Mouse (Mus musculus) limb, embryonic 15.5 days (tissue): ENCODE results near the gene Tmem238. TPM values are rescaled to one million over a fixed set of nuclear protein-coding genes. Genes with fewer than 3 reads are reported as not detected.
"Not testable (repeated sequence)": the region's sequence is repeated elsewhere in the genome, so short reads cannot be mapped to it uniquely, and the experiment has no call there.

Experiments
- ATAC-seq: fragments of 200-750 bp; cut with Nextera tagmentation; 2 replicates; pipeline ENCODE4 v1.8.0; 2017; ENCODE audit warnings: low read depth, moderate TSS enrichment; ENCODE audit not compliant: insufficient number of reproducible peaks, low FRiP score, low TSS enrichment
- H3K27ac ChIP-seq: fragments of 300-500 bp; sonication (generic); 2 replicates; pipeline ENCODE4 v1.5.1; 2015; ENCODE audit warnings: moderate library complexity, mild to moderate bottlenecking, inconsistent platforms
- H3K27me3 ChIP-seq: fragments of 300-500 bp; sonication (generic); 2 replicates; pipeline ENCODE4 v1.6.1; 2015; ENCODE audit warnings: inconsistent platforms
- H3K36me3 ChIP-seq: fragments of 300-500 bp; sonication (generic); 2 replicates; pipeline ENCODE4 v1.6.1; 2015; ENCODE audit warnings: inconsistent platforms
- H3K4me1 ChIP-seq: fragments of 300-500 bp; sonication (generic); 2 replicates; pipeline ENCODE4 v1.6.1; 2015; ENCODE audit warnings: inconsistent platforms
- H3K4me2 ChIP-seq: fragments of 300-500 bp; sonication (generic); 2 replicates; pipeline ENCODE4 v1.6.1; 2015; ENCODE audit warnings: mild to moderate bottlenecking, inconsistent platforms
- H3K4me3 ChIP-seq: fragments of 300-500 bp; sonication (generic); 2 replicates; pipeline ENCODE4 v1.5.1; 2015; ENCODE audit warnings: mild to moderate bottlenecking, inconsistent platforms
- H3K9ac ChIP-seq: fragments of 300-500 bp; sonication (generic); 2 replicates; pipeline ENCODE4 v1.6.1; 2015; ENCODE audit warnings: inconsistent platforms
- H3K9me3 ChIP-seq: fragments of 300-500 bp; sonication (generic); 2 replicates; pipeline ENCODE4 v1.6.1; 2016; ENCODE audit warnings: inconsistent platforms
- WGBS: fragments of 180-500 bp; shearing (Covaris S2); methylation state at CpG from one replicate; pipeline ENCODE4 v1.1.7; 2015; 5-methylcytosine and 5-hydroxymethylcytosine counted together
- polyA plus RNA-seq: library from polyadenylated mRNA; unstranded; fragments of >200 nt; fragmentation: Nextera tagmentation; extraction: Ambion mirVana; gene quantifications from 2 replicates; pipeline ENCODE4 v1.2.1, GENCODE M21; 2015

Gene Tmem238
- polyA plus RNA-seq, result 14.1 and 15.7 TPM in 2 replicates

DNA sequence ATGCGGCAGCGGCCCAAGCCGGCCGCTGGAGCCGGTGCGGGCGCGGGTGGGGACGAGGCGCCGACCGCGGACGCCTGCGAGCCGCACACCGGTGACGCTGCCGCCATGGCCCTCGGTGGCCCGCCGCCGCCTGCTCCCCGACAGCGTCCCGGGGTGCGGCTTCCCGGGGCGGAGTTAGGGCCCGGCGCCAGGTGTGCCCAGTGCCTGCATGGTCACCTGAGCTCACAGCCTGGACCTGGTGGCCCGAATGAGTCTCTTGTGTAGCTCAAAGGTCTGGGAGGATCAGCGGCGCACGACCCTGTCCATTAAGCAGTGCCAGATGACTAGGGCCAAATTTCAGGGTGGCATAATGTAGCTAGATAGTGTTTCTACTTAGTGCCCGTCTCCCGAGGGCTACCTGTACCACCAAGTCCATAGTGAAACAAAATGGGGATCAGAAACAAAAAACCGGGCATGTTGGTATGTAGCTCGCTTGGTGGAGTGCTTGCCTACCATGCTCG is at the start of gene Tmem238:
Gene Tmem238, minus strand, starts transcription at position 221 of the 500 bp plus-strand sequence.
- H3K4me2 ChIP-seq, result peak within 1 kb of the TSS; percentile 89
- no peaks in the 10 kb centered on the region for H3K9me3 ChIP-seq
- H3K27ac ChIP-seq, result peak within 1 kb of the TSS; percentile 82
- ATAC-seq, result no peak
- H3K4me3 ChIP-seq, result peak within 1 kb of the TSS; percentile 63
- H3K4me1 ChIP-seq, result peaks cover 24% of the 10 kb centered on the region
- H3K27me3 ChIP-seq, result no peaks in the 10 kb centered on the region
- 7% methylated on average over 39 of the region's 40 CpGs for WGBS
- H3K36me3 ChIP-seq, result peaks cover 10% of the 10 kb centered on the region
- peak within 1 kb of the TSS; percentile 76 for H3K9ac ChIP-seq

DNA sequence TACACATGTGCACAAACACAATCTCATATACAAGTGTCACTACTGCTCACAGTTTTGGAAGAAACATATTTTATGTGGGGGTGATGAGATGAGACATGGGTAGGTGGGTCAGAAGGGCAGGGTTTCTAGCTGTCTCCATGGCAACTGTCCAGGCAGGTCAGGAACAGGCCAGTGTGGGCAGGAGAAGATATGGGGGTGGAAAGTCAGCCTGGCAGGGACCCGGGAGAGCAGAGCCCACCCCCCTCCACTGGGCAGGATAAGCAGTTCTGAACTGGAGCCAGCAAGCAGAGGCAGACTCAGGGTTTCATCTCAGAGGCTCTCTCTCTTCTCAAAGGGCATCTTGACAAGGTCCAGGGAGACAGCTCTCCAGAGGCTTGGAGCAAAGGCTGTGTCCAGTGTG is 48.2 kb upstream of the Tmem238 start:
- Histone ChIP-seq H3K4me1 (peaks cover 16% of the 10 kb centered on the region), H3K9ac (no peak overlapping the region), H3K4me2 (no peak overlapping the region), H3K27me3 (peaks cover 89% of the 10 kb centered on the region), H3K9me3 (no peaks in the 10 kb centered on the region), H3K4me3 (no peak overlapping the region), H3K27ac (no peak overlapping the region), H3K36me3 (no peaks in the 10 kb centered on the region)
- ATAC-seq, result no peak
- 14% methylated on average over 1 of the region's 1 CpGs for WGBS

DNA sequence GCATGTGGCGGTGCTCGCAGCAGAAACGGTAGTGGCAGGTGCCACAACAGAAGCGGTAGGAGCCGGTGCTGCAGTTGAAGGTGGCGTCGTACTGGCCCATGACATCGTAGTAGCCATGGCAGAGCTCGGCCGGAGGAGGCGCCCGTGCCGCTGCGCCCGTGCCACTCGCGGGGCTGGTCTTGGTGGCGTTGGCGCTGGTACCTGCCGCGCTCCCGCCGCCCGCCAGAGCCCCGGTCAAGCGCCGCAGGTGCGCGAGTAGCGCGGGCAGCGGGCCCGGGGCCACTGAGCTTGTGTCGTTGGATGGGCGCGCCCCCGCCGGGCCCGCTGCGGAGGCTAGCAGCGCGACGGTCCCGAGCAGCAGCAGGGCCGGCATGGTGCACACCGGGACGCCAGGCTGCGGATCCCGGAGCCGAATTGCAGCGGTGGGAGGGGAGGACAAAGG is 46.9 kb upstream of the Tmem238 start:
- no peaks in the 10 kb centered on the region for H3K36me3 ChIP-seq
- peak overlapping the region; percentile 88 for H3K4me2 ChIP-seq
- no peaks in the 10 kb centered on the region for H3K9me3 ChIP-seq
- H3K4me3 ChIP-seq, result peak overlapping the region; percentile 47
- ATAC-seq, result no peak
- H3K9ac ChIP-seq, result no peak overlapping the region
- H3K27ac ChIP-seq, result no peak overlapping the region
- under 1% methylated on average over 51 of the region's 51 CpGs for WGBS
- peaks cover 11% of the 10 kb centered on the region for H3K4me1 ChIP-seq
- H3K27me3 ChIP-seq, result peaks cover 85% of the 10 kb centered on the region

DNA sequence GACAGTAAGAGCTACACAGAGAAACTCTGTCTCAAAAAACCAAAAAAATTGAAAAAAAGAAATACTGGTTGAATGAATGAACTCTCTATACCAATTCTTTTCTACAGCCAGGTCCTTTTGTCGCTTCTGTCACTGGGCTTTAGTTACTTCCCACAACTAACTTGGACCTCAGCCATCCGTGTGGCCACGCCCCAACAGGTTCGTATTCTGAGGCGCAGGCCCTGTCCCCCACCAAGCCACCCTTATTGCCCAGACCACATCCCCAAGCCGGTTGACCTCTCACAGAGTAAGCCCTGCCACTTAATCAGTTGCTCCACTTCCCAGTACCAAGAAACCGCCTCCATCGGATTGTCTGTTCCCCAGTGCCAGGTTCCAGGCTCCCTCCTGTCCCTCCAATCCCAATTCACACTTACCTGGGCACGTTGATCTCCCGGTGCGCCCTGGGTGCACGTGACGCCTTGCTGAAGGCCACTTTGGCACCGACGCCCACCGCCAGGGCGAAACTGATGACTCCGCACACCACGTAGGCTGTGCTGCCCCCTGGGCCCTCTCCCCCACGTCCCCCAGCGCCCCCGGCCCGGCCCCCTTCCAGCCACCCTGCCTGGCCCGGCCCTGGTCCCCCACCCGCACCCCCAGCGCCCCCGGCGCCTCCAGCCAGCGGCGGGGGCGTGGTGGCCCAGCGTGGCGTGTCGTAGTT is 46.3 kb upstream of the Tmem238 start:
- WGBS, result 4% methylated on average over 32 of the region's 34 CpGs
- H3K36me3 ChIP-seq, result no peaks in the 10 kb centered on the region
- peak overlapping the region; percentile 47 for H3K4me3 ChIP-seq
- H3K9ac ChIP-seq, result no peak overlapping the region
- peaks cover 11% of the 10 kb centered on the region for H3K4me1 ChIP-seq
- ATAC-seq, result no peak
- no peak overlapping the region for H3K27ac ChIP-seq
- H3K27me3 ChIP-seq, result peaks cover 85% of the 10 kb centered on the region
- peak overlapping the region; percentile 88 for H3K4me2 ChIP-seq
- no peaks in the 10 kb centered on the region for H3K9me3 ChIP-seq

DNA sequence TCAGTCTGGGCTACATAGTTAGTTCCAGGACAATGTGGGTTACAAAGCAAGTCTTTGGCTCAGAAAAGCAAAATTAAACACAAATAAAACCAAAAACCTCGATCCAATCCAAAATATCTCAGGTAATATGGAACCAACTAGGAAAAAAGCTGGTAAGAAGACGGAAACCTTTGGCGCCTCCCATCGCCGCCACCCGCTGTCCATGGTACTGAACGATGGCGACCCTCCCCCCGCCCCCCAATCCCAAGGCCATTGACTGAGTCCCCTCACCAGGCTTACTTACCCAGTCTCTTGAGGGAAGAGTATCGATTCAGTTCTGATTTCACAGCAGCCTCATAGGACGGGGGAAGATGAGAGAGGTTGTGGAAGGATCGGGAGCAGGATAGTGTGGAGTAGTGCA is 41.0 kb upstream of the Tmem238 start:
- Histone ChIP-seq H3K36me3 (no peaks in the 10 kb centered on the region), H3K9me3 (no peaks in the 10 kb centered on the region), H3K27me3 (peaks cover 54% of the 10 kb centered on the region), H3K4me2 (no peak overlapping the region), H3K4me1 (0 out of 2 replicates have a peak, but pooled peaks cover 3% of the 10 kb centered on the region), H3K9ac (no peak overlapping the region), H3K4me3 (no peak overlapping the region), H3K27ac (no peak overlapping the region)
- WGBS, result 4% methylated on average over 12 of the region's 12 CpGs
- ATAC-seq, result no peak

DNA sequence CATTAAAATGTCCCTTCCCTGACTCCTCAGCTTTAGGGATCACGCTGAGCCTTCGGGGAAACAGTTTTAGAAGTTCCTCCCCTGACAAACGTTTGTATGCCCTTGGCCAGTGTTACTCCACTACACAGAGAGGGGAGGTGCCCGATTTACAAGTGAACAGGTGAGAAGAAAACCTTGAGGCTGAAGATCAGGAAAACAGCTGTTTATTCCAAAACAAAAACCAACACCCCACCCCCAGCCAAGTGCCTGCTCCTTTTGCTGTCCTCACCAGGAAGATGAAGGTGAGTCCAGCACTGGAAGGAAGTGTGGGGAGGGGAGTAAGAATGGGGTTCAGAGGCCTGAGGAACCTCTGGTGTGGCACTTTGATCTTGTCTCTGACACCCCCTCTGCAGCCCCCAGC is 35.9 kb upstream of the Tmem238 start:
- no peak overlapping the region for H3K4me3 ChIP-seq
- no peak overlapping the region for H3K9ac ChIP-seq
- H3K27ac ChIP-seq, result no peak overlapping the region
- H3K9me3 ChIP-seq, result no peaks in the 10 kb centered on the region
- ATAC-seq, result no peak
- no peak overlapping the region for H3K4me2 ChIP-seq
- no peaks in the 10 kb centered on the region for H3K4me1 ChIP-seq
- 46% methylated on average over 4 of the region's 4 CpGs for WGBS
- peaks cover 12% of the 10 kb centered on the region for H3K27me3 ChIP-seq
- no peaks in the 10 kb centered on the region for H3K36me3 ChIP-seq

DNA sequence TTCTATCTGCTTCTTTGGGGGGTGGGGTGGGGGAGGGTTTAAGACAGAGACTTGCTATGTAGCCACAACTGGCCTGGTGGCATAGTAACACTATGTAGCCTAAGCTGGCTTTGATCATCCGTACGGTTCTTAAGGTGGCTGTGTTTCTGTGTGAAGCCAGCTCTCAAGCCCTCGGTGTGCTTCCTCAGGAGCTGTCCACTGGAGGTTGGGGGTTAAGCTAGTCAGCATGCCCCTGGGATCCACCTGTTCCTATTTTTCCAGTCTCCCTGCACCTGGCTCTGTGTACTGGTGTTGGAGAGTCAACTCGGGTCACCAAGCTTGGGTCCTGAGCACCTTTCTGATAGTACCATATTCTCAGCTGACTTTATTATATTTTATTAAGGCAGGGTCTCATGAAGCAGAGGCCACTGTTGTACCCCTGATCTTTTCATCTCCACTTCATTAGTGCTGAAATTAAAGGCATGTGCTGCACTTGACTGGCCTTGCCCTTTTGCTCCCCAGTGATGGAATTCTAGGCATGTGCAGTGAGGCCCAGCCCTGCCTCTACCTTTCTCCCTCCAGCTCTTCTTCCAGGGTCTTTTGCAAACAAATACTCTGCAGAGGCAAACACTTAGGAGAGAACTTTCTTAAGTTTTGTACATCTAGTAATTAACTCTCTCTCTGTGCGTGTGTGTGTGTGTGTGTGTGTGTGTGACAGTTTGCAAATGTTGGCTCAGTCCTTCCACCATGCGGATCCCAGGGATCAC is 32.9 kb upstream of the Tmem238 start:
- H3K4me3 ChIP-seq, result no peak overlapping the region
- WGBS, result 51% methylated on average over 6 of the region's 6 CpGs
- H3K9me3 ChIP-seq, result no peaks in the 10 kb centered on the region

DNA sequence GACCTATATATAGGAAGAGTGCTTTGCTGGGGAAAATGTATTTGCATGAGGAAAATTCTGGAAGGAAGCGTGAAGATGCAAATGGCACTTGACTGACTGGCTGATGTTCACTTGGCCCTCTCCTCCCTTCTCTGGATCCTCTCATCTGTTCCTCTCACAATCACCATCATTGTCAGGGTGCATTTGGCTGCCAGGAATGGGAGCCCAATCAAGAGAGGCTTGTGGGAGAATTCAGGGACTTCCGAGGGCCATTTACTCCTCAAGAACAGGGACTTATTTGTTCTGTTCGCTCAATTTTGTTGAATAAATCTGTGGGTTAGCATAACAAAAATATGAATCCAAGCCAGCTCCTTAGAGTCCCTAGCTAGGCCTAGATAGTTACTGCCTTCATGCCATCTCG is 32.2 kb upstream of the Tmem238 start:
- Histone ChIP-seq H3K27ac (no peak overlapping the region), H3K9ac (no peak overlapping the region), H3K4me2 (no peak overlapping the region), H3K36me3 (no peaks in the 10 kb centered on the region), H3K27me3 (peaks cover 4% of the 10 kb centered on the region; the same call in 1 of the 2 replicates), H3K9me3 (no peaks in the 10 kb centered on the region), H3K4me3 (no peak overlapping the region), H3K4me1 (no peaks in the 10 kb centered on the region)
- ATAC-seq, result no peak
- WGBS, result 86% methylated on average over 4 of the region's 4 CpGs

More for the DNA sequence above, 32.9 kb upstream of the Tmem238 start:
- peaks cover 4% of the 10 kb centered on the region; the same call in 1 of the 2 replicates for H3K27me3 ChIP-seq
- H3K9ac ChIP-seq, result no peak overlapping the region
- no peaks in the 10 kb centered on the region for H3K4me1 ChIP-seq
- no peak overlapping the region for H3K27ac ChIP-seq
- no peaks in the 10 kb centered on the region for H3K36me3 ChIP-seq
- no peak for ATAC-seq
- H3K4me2 ChIP-seq, result no peak overlapping the region

DNA sequence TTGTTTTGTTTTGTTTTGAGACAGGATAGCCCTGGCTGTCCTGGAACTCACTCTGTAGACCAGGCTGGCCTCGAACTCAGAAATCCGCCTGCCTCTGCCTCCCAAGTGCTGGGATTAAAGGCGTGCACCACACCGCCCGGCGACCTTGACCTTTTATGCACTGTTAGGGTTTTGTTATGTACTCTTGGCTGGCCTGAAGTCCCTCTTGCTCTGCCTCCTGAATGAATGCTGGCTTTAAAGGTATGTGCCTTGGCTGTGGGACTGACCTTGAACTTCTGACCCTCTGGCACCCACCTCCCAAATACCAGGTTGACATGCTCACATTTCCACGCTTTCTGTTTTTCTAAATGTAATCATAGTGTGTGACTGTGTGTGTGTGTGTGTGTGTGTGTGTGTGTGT is 31.5 kb upstream of the Tmem238 start:
- H3K27ac ChIP-seq, H3K27me3 ChIP-seq, H3K9me3 ChIP-seq, H3K4me1 ChIP-seq, ATAC-seq, H3K4me2 ChIP-seq, H3K9ac ChIP-seq, H3K36me3 ChIP-seq, H3K4me3 ChIP-seq: not testable (repeated sequence)
- WGBS, result 84% methylated on average over 7 of the region's 7 CpGs

DNA sequence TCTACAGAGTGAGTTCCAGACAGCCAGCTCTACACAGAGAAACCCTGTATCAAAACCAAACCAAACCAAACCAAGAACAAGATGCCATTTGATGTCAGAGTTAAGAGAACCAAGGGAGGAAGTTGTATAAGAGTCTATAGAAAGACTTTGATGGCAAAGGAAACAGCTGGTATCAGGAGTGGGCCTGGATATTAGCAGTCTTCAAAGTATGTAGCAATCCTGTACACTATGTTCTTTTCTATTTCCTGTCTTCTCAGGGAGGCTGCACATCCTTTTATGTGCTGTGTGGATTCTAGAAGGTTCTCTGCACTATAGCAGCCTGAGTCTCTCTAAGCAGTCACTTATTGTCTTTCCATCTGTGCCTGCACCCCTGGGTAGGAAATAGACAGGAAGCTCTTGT is 27.1 kb upstream of the Tmem238 start:
- H3K4me2 ChIP-seq, result no peak overlapping the region
- H3K9ac ChIP-seq, result no peak overlapping the region
- H3K36me3 ChIP-seq, result no peaks in the 10 kb centered on the region
- no peak overlapping the region for H3K4me3 ChIP-seq
- no peak for ATAC-seq
- H3K27me3 ChIP-seq, result no peaks in the 10 kb centered on the region
- peaks cover 6% of the 10 kb centered on the region; the same call in 1 of the 2 replicates for H3K4me1 ChIP-seq
- no peak overlapping the region for H3K27ac ChIP-seq
- H3K9me3 ChIP-seq, result no peaks in the 10 kb centered on the region

DNA sequence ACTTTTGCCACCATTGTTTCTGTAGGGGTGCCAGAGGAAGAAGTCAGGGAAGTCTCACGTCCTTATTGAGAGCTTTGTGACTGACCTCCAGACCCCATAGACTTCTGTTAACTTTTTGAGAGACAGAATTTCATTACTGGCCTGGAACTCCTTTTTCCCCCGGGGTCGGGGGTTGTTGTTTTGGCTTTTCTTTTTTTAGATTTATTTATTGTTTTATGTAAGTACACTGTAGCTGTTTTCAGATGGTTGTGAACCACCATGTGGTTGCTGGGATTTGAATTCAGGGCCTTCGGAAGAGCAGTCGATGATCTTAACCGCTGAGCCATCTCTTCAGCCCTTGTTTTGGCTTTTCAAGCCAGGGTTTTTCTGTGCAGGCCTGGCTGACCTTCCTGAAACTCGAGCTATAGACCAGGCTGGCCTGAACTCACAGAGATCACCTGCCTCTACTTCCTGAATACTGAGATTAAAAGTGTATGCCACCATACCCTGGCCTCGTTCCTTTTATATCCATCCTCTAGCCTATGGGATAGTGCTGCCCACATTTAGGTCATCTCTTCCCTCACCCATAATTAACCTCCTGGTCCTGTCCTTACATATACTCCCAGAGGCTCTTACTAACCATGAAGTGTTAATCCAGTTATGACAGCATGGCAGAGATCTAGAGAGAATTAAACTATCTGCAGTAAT is 23.8 kb upstream of the Tmem238 start:
- H3K27ac ChIP-seq, result peak overlapping the region; percentile 99
- no peaks in the 10 kb centered on the region for H3K9me3 ChIP-seq
- H3K36me3 ChIP-seq, result peaks cover 19% of the 10 kb centered on the region
- 0 out of 2 replicates have a peak overlapping the region, but pooled peaks have one; percentile 29 for H3K9ac ChIP-seq
- peak overlapping the region; percentile 65 for H3K4me2 ChIP-seq
- peak overlapping the region; percentile 98 for H3K4me3 ChIP-seq
- H3K27me3 ChIP-seq, result no peaks in the 10 kb centered on the region
- 28% methylated on average over 8 of the region's 8 CpGs for WGBS
- ATAC-seq, result no peak
- H3K4me1 ChIP-seq, result peaks cover 25% of the 10 kb centered on the region
